Comparison of ENCODE assay signal across 8 mouse cellular contexts in genomic region chr4:98922061-98922642, GRCm38 (mm10). TPM values are rescaled to one million over a fixed set of nuclear protein-coding genes. Genes with fewer than 3 reads are reported as not detected.
A peak's percentile ranks its signal among the peaks of the same experiment; 100 is the strongest.
DNase-seq lines count a peak whose midpoint lies in the region; ATAC-seq and TF ChIP-seq lines count a peak whose summit lies in the region.

No protein-coding gene starts in this region.

- 14% methylated on average over 18 of the region's 18 CpGs for WGBS in thymus, adult 2 months
- WGBS in forebrain, embryonic 15.5 days = 11% methylated on average over 18 of the region's 18 CpGs
- WGBS in kidney, adult 2 months = 3% methylated on average over 18 of the region's 18 CpGs
- 4% methylated on average over 18 of the region's 18 CpGs for WGBS in lung, postnatal 0 days

- H3K4me1 ChIP-seq in thymus, adult 2 months (replicated peaks; ENCODE audit: control insufficient read depth, insufficient read depth, low read length) = peaks cover 9% of the 10 kb centered on the region; the same call in 1 of the 2 replicates
- H3K4me1 ChIP-seq in forebrain, embryonic 15.5 days = peaks cover 25% of the 10 kb centered on the region
- H3K4me1 ChIP-seq in kidney, adult 2 months (ENCODE audit: control insufficient read depth, insufficient read depth, low read length) = peaks cover 13% of the 10 kb centered on the region; the same call in 1 of the 2 replicates
- no peaks in the 10 kb centered on the region; the same call in 1 of the 2 replicates for H3K4me1 ChIP-seq in lung, postnatal 0 days (ENCODE audit: insufficient read depth, low read depth, low read length)

- no peaks in the 10 kb centered on the region for H3K36me3 ChIP-seq in thymus, adult 2 months (ENCODE audit: control insufficient read depth, insufficient read depth, low read length)
- no peaks in the 10 kb centered on the region for H3K36me3 ChIP-seq in forebrain, embryonic 15.5 days
- no peaks in the 10 kb centered on the region for H3K36me3 ChIP-seq in kidney, adult 2 months (ENCODE audit: control insufficient read depth, insufficient read depth, low read length)
- no peaks in the 10 kb centered on the region for H3K36me3 ChIP-seq in lung, postnatal 0 days (ENCODE audit: insufficient read depth, low read length)

- no peak for TF ChIP-seq CTCF in thymus, adult 2 months (IDR thresholded peaks at IDR 0.05; ENCODE audit: borderline replicate concordance, control insufficient read depth, extremely low read depth, insufficient read depth, low read length, poor library complexity)
- TF ChIP-seq CTCF in kidney, adult 2 months (conservative IDR thresholded peaks at IDR 0.05; ENCODE audit: insufficient read depth, insufficient read length, low read depth, low read length) = no peak
- no peak for TF ChIP-seq CTCF in lung, postnatal 0 days (IDR thresholded peaks at IDR 0.05)

- peak; percentile 5 for ATAC-seq in forebrain, embryonic 15.5 days (replicated peaks)
- no peak for ATAC-seq in lung, postnatal 0 days
- ATAC-seq in megakaryocyte progenitor cell, adult 5-6 weeks (replicated peaks; ENCODE audit: poor library complexity) = no peak

- H3K4me3 ChIP-seq in thymus, adult 2 months (ENCODE audit: control insufficient read depth, insufficient read depth, low read length) = peak overlapping the region; percentile 61
- peak overlapping the region; percentile 88 for H3K4me3 ChIP-seq in forebrain, embryonic 15.5 days
- H3K4me3 ChIP-seq in kidney, adult 2 months (ENCODE audit: insufficient read depth, low read depth, low read length) = peak overlapping the region; percentile 95
- peak overlapping the region; percentile 91 for H3K4me3 ChIP-seq in lung, postnatal 0 days (ENCODE audit: low read depth, low read length)

- H3K27me3 ChIP-seq in thymus, adult 2 months (ENCODE audit: control insufficient read depth, insufficient read depth, low read length) = no peaks in the 10 kb centered on the region
- no peaks in the 10 kb centered on the region for H3K27me3 ChIP-seq in forebrain, embryonic 15.5 days
- no peaks in the 10 kb centered on the region for H3K27me3 ChIP-seq in kidney, adult 2 months (replicated peaks; ENCODE audit: control insufficient read depth, insufficient read depth, low read length)
- H3K27me3 ChIP-seq in lung, postnatal 0 days (replicated peaks; ENCODE audit: insufficient read depth, low read length) = no peaks in the 10 kb centered on the region

- peak; percentile 15 for DNase-seq in thymus, adult 2 months
- DNase-seq in thymus, adult 18-20 months = no peak
- DNase-seq in cerebellum, adult 11 months = peak; percentile 19
- peak; percentile 45 for DNase-seq in kidney, adult 2 months
- peak; percentile 26 for DNase-seq in lung, postnatal 0 days (ENCODE audit: low spot score)
- peak; percentile 15 for DNase-seq in telencephalon, adult 2 months (ENCODE audit: low read depth, low spot score)

- peak overlapping the region; percentile 86 for H3K4me2 ChIP-seq in forebrain, embryonic 15.5 days (replicated peaks)
- H3K4me2 ChIP-seq in lung, postnatal 0 days (replicated peaks; ENCODE audit: low read depth, low read length) = peak overlapping the region; percentile 86

- no peaks in the 10 kb centered on the region for H3K9me3 ChIP-seq in forebrain, embryonic 15.5 days
- no peaks in the 10 kb centered on the region for H3K9me3 ChIP-seq in lung, postnatal 0 days (ENCODE audit: low read length)

- TF ChIP-seq EP300 in lung, postnatal 0 days (IDR thresholded peaks at IDR 0.05) = no peak

- peak overlapping the region; percentile 94 for H3K9ac ChIP-seq in forebrain, embryonic 15.5 days (replicated peaks)
- H3K9ac ChIP-seq in lung, postnatal 0 days (replicated peaks; ENCODE audit: low read depth) = peak overlapping the region; percentile 70

- TF ChIP-seq POLR2A in thymus, adult 2 months (IDR thresholded peaks at IDR 0.05; ENCODE audit: control insufficient read depth, extremely low read depth, insufficient read depth, low read length, poor library complexity) = no peak
- no peak for TF ChIP-seq POLR2A in kidney, adult 2 months (IDR thresholded peaks at IDR 0.05; ENCODE audit: low read depth, low read length)

- peak overlapping the region; percentile 54 for H3K27ac ChIP-seq in thymus, adult 2 months (ENCODE audit: control insufficient read depth, insufficient read depth, low read length)
- H3K27ac ChIP-seq in forebrain, embryonic 15.5 days (replicated peaks) = peak overlapping the region; percentile 100
- H3K27ac ChIP-seq in kidney, adult 2 months (ENCODE audit: insufficient read depth, low read depth, low read length) = peak overlapping the region; percentile 93
- peak overlapping the region; percentile 95 for H3K27ac ChIP-seq in lung, postnatal 0 days (ENCODE audit: low read length)

RNA-seq across cellular contexts. Expression of gene Usp1, which starts 1.5 kb away (rescaled TPM):
- 293 and 960 TPM in 2 replicates for polyA plus RNA-seq in thymus, adult 2 months (2012; rRNA removed)
- polyA plus RNA-seq in forebrain, embryonic 15.5 days (2015; fragmentation: Nextera tagmentation; extraction: Ambion mirVana) = 54.6 and 60.5 TPM in 2 replicates
- 21.2 and 34.0 TPM in 2 replicates for polyA plus RNA-seq in kidney, adult 2 months (2012; rRNA removed)
- polyA plus RNA-seq in lung, postnatal 0 days (2015; fragmentation: Nextera tagmentation; extraction: Ambion mirVana) = 37.7 and 39.9 TPM in 2 replicates
- 192 and 198 TPM in 2 replicates for total RNA-seq in megakaryocyte progenitor cell, adult 5-6 weeks (2015)
- total RNA-seq in megakaryocyte progenitor cell, adult 5-6 weeks (2017) = 164 and 194 TPM in 2 replicates

Comparison
In these comparisons a context has a peak if more than half of its experiments do, and no peak if none do; other contexts are left out.
1. DNase-seq: peak in thymus, adult 2 months (single experiment), cerebellum, adult 11 months (single experiment), kidney, adult 2 months (single experiment), lung, postnatal 0 days (single experiment) and telencephalon, adult 2 months (single experiment); none in thymus, adult 18-20 months (0 of 2).
2. Peak in every context shown above with its lines, with median percentiles within 50 percentile points of each other: H3K27ac ChIP-seq and H3K4me3 ChIP-seq.